Mouse (Mus musculus) midbrain, embryonic 15.5 days (tissue): ENCODE data around the gene Adprm. TPM values are rescaled to one million over a fixed set of nuclear protein-coding genes. Genes with fewer than 3 reads are reported as not detected.

Experiments
- ATAC-seq: fragments of 200-750 bp; cut with Nextera tagmentation; replicated peaks from 2 replicates; pipeline ENCODE4 v1.8.0; 2017; ENCODE audit warnings: moderate TSS enrichment
- H3K27ac ChIP-seq: fragments of 300-500 bp; sonication (generic); 2 replicates; pipeline ENCODE4 v1.5.1; 2015; ENCODE audit warnings: mild to moderate bottlenecking, inconsistent platforms
- H3K27me3 ChIP-seq: fragments of 300-500 bp; sonication (generic); replicated peaks from 2 replicates; pipeline ENCODE4 v1.6.1; 2015; ENCODE audit warnings: inconsistent platforms
- H3K36me3 ChIP-seq: fragments of 300-500 bp; sonication (generic); replicated peaks from 2 replicates; pipeline ENCODE4 v1.6.1; 2015; ENCODE audit warnings: inconsistent platforms
- H3K4me1 ChIP-seq: fragments of 300-500 bp; sonication (generic); 2 replicates; pipeline ENCODE4 v1.6.1; 2015; ENCODE audit warnings: inconsistent platforms
- H3K4me2 ChIP-seq: fragments of 300-500 bp; sonication (generic); 2 replicates; pipeline ENCODE4 v1.6.1; 2015; ENCODE audit warnings: inconsistent platforms, mild to moderate bottlenecking, moderate library complexity
- H3K4me3 ChIP-seq: fragments of 300-500 bp; sonication (generic); 2 replicates; pipeline ENCODE4 v1.5.1; 2015; ENCODE audit warnings: mild to moderate bottlenecking, inconsistent platforms
- H3K9ac ChIP-seq: fragments of 300-500 bp; sonication (generic); 2 replicates; pipeline ENCODE4 v1.6.1; 2015; ENCODE audit warnings: mild to moderate bottlenecking, inconsistent platforms
- H3K9me3 ChIP-seq: fragments of 300-500 bp; sonication (generic); 2 replicates; pipeline ENCODE4 v1.6.1; 2016; ENCODE audit warnings: inconsistent platforms
- WGBS: fragments of 180-500 bp; shearing (Covaris S2); methylation state at CpG from one replicate; pipeline ENCODE4 v1.1.7; 2015; ENCODE audit warnings: mixed read lengths; 5-methylcytosine and 5-hydroxymethylcytosine counted together
- polyA plus RNA-seq: library from polyadenylated mRNA; unstranded; fragments of >200 nt; fragmentation: Nextera tagmentation; extraction: Ambion mirVana; gene quantifications from 2 replicates; pipeline ENCODE4 v1.2.1, GENCODE M21; 2015

Gene Adprm
- polyA plus RNA-seq, 1 experiment from 2014 or later, result 35.3 TPM

- no peaks in the 10 kb centered on the region for H3K9me3 ChIP-seq
- no peaks in the 10 kb centered on the region for H3K27me3 ChIP-seq
- no peak overlapping the region for H3K4me3 ChIP-seq
- H3K4me2 ChIP-seq, result no peak overlapping the region
- H3K4me1 ChIP-seq, result no peaks in the 10 kb centered on the region
- no peak overlapping the region for H3K9ac ChIP-seq
- no peak for ATAC-seq
- peaks cover 22% of the 10 kb centered on the region; the same call in 1 of the 2 replicates for H3K36me3 ChIP-seq
- no peak overlapping the region for H3K27ac ChIP-seq
- 90% methylated on average over 3 of the region's 3 CpGs for WGBS
Observed at GRCm38 (mm10) chr11:67067741-67068140, 15.3 kb upstream of the Adprm start.

GRCm38 (mm10) chr11:67062726-67063125 lies 10.3 kb upstream of the Adprm start:
- WGBS, result 95% methylated on average over 3 of the region's 3 CpGs

GRCm38 (mm10) chr11:67061311-67061710 lies 8.9 kb upstream of the Adprm start:
- 96% methylated on average over 2 of the region's 2 CpGs for WGBS

More at GRCm38 (mm10) chr11:67062726-67063125, 10.3 kb upstream of the Adprm start:
- no peak overlapping the region for H3K27ac ChIP-seq
- ATAC-seq, result no peak
- no peaks in the 10 kb centered on the region for H3K9me3 ChIP-seq
- peaks cover 40% of the 10 kb centered on the region for H3K36me3 ChIP-seq
- H3K4me2 ChIP-seq, result no peak overlapping the region
- no peak overlapping the region for H3K9ac ChIP-seq
- no peaks in the 10 kb centered on the region for H3K4me1 ChIP-seq
- no peak overlapping the region for H3K4me3 ChIP-seq
- H3K27me3 ChIP-seq, result no peaks in the 10 kb centered on the region

GRCm38 (mm10) chr11:67054754-67055365 lies 2.5 kb upstream of the Adprm start:
- WGBS, result 92% methylated on average over 8 of the region's 8 CpGs
- Histone ChIP-seq H3K9ac (no peak overlapping the region), H3K4me1 (peaks cover 24% of the 10 kb centered on the region), H3K27me3 (no peaks in the 10 kb centered on the region), H3K4me2 (no peak overlapping the region), H3K4me3 (no peak overlapping the region), H3K36me3 (peaks cover 22% of the 10 kb centered on the region; the same call in 1 of the 2 replicates), H3K9me3 (no peaks in the 10 kb centered on the region), H3K27ac (no peak overlapping the region)
- no peak for ATAC-seq

More at GRCm38 (mm10) chr11:67061311-67061710, 8.9 kb upstream of the Adprm start:
- Histone ChIP-seq H3K4me3 (no peak overlapping the region), H3K4me2 (no peak overlapping the region), H3K27ac (no peak overlapping the region), H3K36me3 (peaks cover 53% of the 10 kb centered on the region), H3K9ac (no peak overlapping the region), H3K27me3 (no peaks in the 10 kb centered on the region), H3K4me1 (no peaks in the 10 kb centered on the region), H3K9me3 (no peaks in the 10 kb centered on the region)
- ATAC-seq, result no peak

- no peaks in the 10 kb centered on the region for H3K27me3 ChIP-seq
- H3K9ac ChIP-seq, result peak overlapping the region; percentile 85
- no peaks in the 10 kb centered on the region for H3K9me3 ChIP-seq
- H3K36me3 ChIP-seq, result peaks cover 6% of the 10 kb centered on the region; the same call in 1 of the 2 replicates
- H3K4me2 ChIP-seq, result peak overlapping the region; percentile 62
- H3K27ac ChIP-seq, result peak overlapping the region; percentile 86
- 7% methylated on average over 16 of the region's 16 CpGs for WGBS
- peaks cover 24% of the 10 kb centered on the region for H3K4me1 ChIP-seq
- ATAC-seq, result peak; percentile 68
- peak overlapping the region; percentile 67 for H3K4me3 ChIP-seq
Observed at GRCm38 (mm10) chr11:67051676-67052320, 596 bp downstream of the Adprm start.

- Histone ChIP-seq H3K36me3 (0 out of 2 replicates have a peak, but pooled peaks cover 5% of the 10 kb centered on the region), H3K27me3 (no peaks in the 10 kb centered on the region), H3K4me3 (no peak overlapping the region), H3K9ac (no peak overlapping the region), H3K27ac (no peak overlapping the region), H3K9me3 (no peaks in the 10 kb centered on the region), H3K4me2 (no peak overlapping the region), H3K4me1 (peaks cover 22% of the 10 kb centered on the region)
- no peak for ATAC-seq
- 92% methylated on average over 3 of the region's 3 CpGs for WGBS
Observed at GRCm38 (mm10) chr11:67049256-67049655, 3.1 kb downstream of the Adprm start.

- Histone ChIP-seq H3K9ac (no peak overlapping the region), H3K4me1 (peaks cover 15% of the 10 kb centered on the region), H3K9me3 (no peaks in the 10 kb centered on the region), H3K27me3 (no peaks in the 10 kb centered on the region), H3K4me2 (no peak overlapping the region), H3K36me3 (0 out of 2 replicates have a peak, but pooled peaks cover 5% of the 10 kb centered on the region), H3K4me3 (no peak overlapping the region), H3K27ac (no peak overlapping the region)
- ATAC-seq, result no peak
- WGBS, result 90% methylated on average over 8 of the region's 8 CpGs
Observed at GRCm38 (mm10) chr11:67048496-67048895, 3.9 kb downstream of the Adprm start.

- ATAC-seq, result no peak
- no peak overlapping the region for H3K4me2 ChIP-seq
- no peak overlapping the region for H3K4me3 ChIP-seq
- no peaks in the 10 kb centered on the region for H3K9me3 ChIP-seq
- H3K9ac ChIP-seq, result no peak overlapping the region
- 0 out of 2 replicates have a peak, but pooled peaks cover 5% of the 10 kb centered on the region for H3K36me3 ChIP-seq
- H3K4me1 ChIP-seq, result peaks cover 10% of the 10 kb centered on the region
- no peaks in the 10 kb centered on the region for H3K27me3 ChIP-seq
- no peak overlapping the region for H3K27ac ChIP-seq
- 91% methylated on average over 5 of the region's 5 CpGs for WGBS
Observed at GRCm38 (mm10) chr11:67047199-67047598, 5.2 kb downstream of the Adprm start.

- no peak for ATAC-seq
- H3K9ac ChIP-seq, result no peak overlapping the region
- no peak overlapping the region for H3K4me2 ChIP-seq
- peaks cover 26% of the 10 kb centered on the region for H3K36me3 ChIP-seq
- no peak overlapping the region for H3K4me3 ChIP-seq
- 84% methylated on average over 6 of the region's 6 CpGs for WGBS
- no peaks in the 10 kb centered on the region for H3K9me3 ChIP-seq
- no peak overlapping the region for H3K27ac ChIP-seq
- H3K4me1 ChIP-seq, result no peaks in the 10 kb centered on the region
- H3K27me3 ChIP-seq, result no peaks in the 10 kb centered on the region
Observed at GRCm38 (mm10) chr11:67044959-67045358, 7.4 kb downstream of the Adprm start.

- Histone ChIP-seq H3K4me3 (no peak overlapping the region), H3K27me3 (no peaks in the 10 kb centered on the region), H3K27ac (no peak overlapping the region), H3K4me1 (no peaks in the 10 kb centered on the region), H3K9ac (no peak overlapping the region), H3K4me2 (no peak overlapping the region), H3K36me3 (peaks cover 33% of the 10 kb centered on the region), H3K9me3 (no peaks in the 10 kb centered on the region)
- ATAC-seq, result no peak
- WGBS, result 39% methylated on average over 8 of the region's 8 CpGs
Observed at GRCm38 (mm10) chr11:67043007-67043406, 9.4 kb downstream of the Adprm start.

- WGBS, result 95% methylated on average over 6 of the region's 6 CpGs
- no peak overlapping the region for H3K4me2 ChIP-seq
- H3K4me3 ChIP-seq, result no peak overlapping the region
- H3K9ac ChIP-seq, result no peak overlapping the region
- no peak overlapping the region for H3K27ac ChIP-seq
- H3K9me3 ChIP-seq, result no peaks in the 10 kb centered on the region
- no peak for ATAC-seq
- H3K36me3 ChIP-seq, result peaks cover 36% of the 10 kb centered on the region
- H3K27me3 ChIP-seq, result no peaks in the 10 kb centered on the region
- no peaks in the 10 kb centered on the region for H3K4me1 ChIP-seq
Observed at GRCm38 (mm10) chr11:67040483-67040882, 11.9 kb downstream of the Adprm start.

GRCm38 (mm10) chr11:67039799-67040198 lies 12.6 kb downstream of the Adprm start:
- ATAC-seq, result no peak
- Histone ChIP-seq H3K4me2 (no peak overlapping the region), H3K27ac (no peak overlapping the region), H3K36me3 (peaks cover 34% of the 10 kb centered on the region), H3K4me1 (no peaks in the 10 kb centered on the region), H3K9ac (no peak overlapping the region), H3K9me3 (no peaks in the 10 kb centered on the region), H3K4me3 (no peak overlapping the region), H3K27me3 (no peaks in the 10 kb centered on the region)
- 91% methylated on average over 3 of the region's 3 CpGs for WGBS

GRCm38 (mm10) chr11:67036892-67037291 lies 15.5 kb downstream of the Adprm start:
- H3K27ac ChIP-seq, result no peak overlapping the region
- no peaks in the 10 kb centered on the region for H3K27me3 ChIP-seq
- no peak overlapping the region for H3K4me3 ChIP-seq
- peaks cover 33% of the 10 kb centered on the region for H3K36me3 ChIP-seq
- H3K9ac ChIP-seq, result no peak overlapping the region
- no peak for ATAC-seq
- 94% methylated on average over 9 of the region's 9 CpGs for WGBS
- no peaks in the 10 kb centered on the region for H3K9me3 ChIP-seq
- no peaks in the 10 kb centered on the region for H3K4me1 ChIP-seq
- H3K4me2 ChIP-seq, result no peak overlapping the region
